Mouse (Mus musculus) hindbrain, embryonic 15.5 days (tissue): Measurements from ENCODE around the gene BC029722. TPM values are rescaled to one million over a fixed set of nuclear protein-coding genes. Genes with fewer than 3 reads are reported as not detected.

Experiments used
- ATAC-seq: fragments of 200-750 bp; cut with Nextera tagmentation; 2 replicates; pipeline ENCODE4 v1.8.0; 2017; ENCODE audit warnings: low read depth, moderate number of reproducible peaks, moderate TSS enrichment; ENCODE audit not compliant: low FRiP score
- H3K27ac ChIP-seq: fragments of 300-500 bp; sonication (generic); replicated peaks from 2 replicates; pipeline ENCODE4 v1.5.1; 2015; ENCODE audit warnings: mild to moderate bottlenecking, inconsistent platforms
- H3K27me3 ChIP-seq: fragments of 300-500 bp; sonication (generic); 2 replicates; pipeline ENCODE4 v1.6.1; 2015; ENCODE audit warnings: control low read depth, inconsistent platforms
- H3K36me3 ChIP-seq: fragments of 300-500 bp; sonication (generic); 2 replicates; pipeline ENCODE4 v1.6.1; 2015; ENCODE audit warnings: control low read depth, inconsistent platforms
- H3K4me1 ChIP-seq: fragments of 300-500 bp; sonication (generic); replicated peaks from 2 replicates; pipeline ENCODE4 v1.6.1; 2015; ENCODE audit warnings: control low read depth, inconsistent platforms
- H3K4me2 ChIP-seq: fragments of 300-500 bp; sonication (generic); 2 replicates; pipeline ENCODE4 v1.6.1; 2015; ENCODE audit warnings: moderate library complexity, mild to moderate bottlenecking, inconsistent platforms
- H3K4me3 ChIP-seq: fragments of 300-500 bp; sonication (generic); 2 replicates; pipeline ENCODE4 v1.5.1; 2015; ENCODE audit warnings: mild to moderate bottlenecking, inconsistent platforms
- H3K9ac ChIP-seq: fragments of 300-500 bp; sonication (generic); 2 replicates; pipeline ENCODE4 v1.6.1; 2015; ENCODE audit warnings: inconsistent platforms
- H3K9me3 ChIP-seq: fragments of 300-500 bp; sonication (generic); 2 replicates; pipeline ENCODE4 v1.6.1; 2016; ENCODE audit warnings: control low read depth, inconsistent platforms
- WGBS: fragments of 180-500 bp; shearing (Covaris S2); methylation state at CpG from one replicate; pipeline ENCODE4 v1.1.7; 2015; 5-methylcytosine and 5-hydroxymethylcytosine counted together
- polyA plus RNA-seq: library from polyadenylated mRNA; unstranded; fragments of >200 nt; fragmentation: Nextera tagmentation; extraction: Ambion mirVana; gene quantifications from 2 replicates; pipeline ENCODE4 v1.2.1, GENCODE M21; 2015

BC029722 gene
- polyA plus RNA-seq, 1 experiment from 2014 or later = 42.7 TPM

DNA sequence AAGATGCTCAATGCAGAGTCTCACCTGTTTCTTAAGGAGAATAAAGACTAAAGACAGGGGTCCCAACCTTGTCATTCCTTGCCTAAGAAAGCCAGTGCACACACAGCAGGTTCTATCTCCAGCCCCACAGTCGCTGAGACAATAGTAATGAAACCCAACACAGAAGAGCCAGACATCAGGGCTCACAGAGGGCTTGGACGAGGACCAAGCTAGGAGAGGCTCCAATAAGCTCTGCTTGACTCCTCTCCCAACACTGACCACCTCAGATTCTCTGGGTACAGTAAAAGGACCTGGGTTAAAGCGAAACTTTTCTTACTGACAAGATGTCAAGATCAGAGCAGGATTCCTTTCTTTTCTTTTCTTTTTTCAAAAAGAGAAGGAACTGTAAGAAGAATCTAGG lies 20.6 kb downstream of the BC029722 start:
- Histone ChIP-seq H3K9ac (no peak overlapping the region), H3K4me3 (no peak overlapping the region), H3K9me3 (no peaks in the 10 kb centered on the region), H3K27me3 (no peaks in the 10 kb centered on the region), H3K27ac (no peak overlapping the region), H3K4me1 (no peaks in the 10 kb centered on the region), H3K36me3 (peaks cover 57% of the 10 kb centered on the region), H3K4me2 (no peak overlapping the region)
- WGBS = 65% methylated on average over 3 of the region's 3 CpGs
- ATAC-seq = no peak

DNA sequence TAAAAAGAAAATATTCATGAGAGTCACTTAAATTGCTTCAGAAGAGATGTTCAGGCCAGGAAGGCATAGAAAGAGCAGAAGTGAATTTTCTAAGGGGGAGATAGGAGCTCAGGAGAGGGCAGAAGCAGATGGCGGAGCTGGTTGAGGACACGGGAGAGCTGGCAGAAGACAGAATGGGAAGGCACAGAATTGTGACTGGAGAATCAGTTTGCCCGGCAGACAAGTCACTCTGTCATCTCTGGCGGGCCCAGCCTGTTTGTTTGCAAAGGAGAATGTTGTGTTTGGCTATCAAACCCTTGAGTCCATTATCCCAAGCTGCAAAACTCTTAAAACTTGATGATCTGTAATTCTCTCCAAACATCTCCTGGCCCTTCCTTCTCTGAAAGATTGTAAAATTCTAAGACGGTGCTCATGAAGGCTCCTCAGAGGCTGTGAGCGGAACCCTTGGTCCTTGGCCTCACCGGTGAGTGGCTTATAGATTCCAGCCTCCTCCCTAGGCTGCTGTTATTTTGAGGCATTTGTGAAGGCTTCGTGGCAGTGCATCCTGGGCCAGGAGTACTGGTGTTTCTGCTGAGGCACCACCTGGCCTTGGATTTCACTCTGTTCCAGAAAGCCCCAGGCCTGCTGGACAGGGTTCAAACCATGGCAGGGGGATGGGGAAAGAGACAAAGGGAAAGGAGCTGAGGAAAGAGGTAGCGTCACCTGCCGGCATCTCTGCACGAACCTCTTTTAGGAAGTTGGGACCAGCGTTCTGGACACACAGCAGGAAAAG lies 24.4 kb downstream of the BC029722 start:
- no peak for ATAC-seq
- 0 out of 2 replicates have a peak overlapping the region, but pooled peaks have one; percentile 22 for H3K27ac ChIP-seq
- WGBS = 81% methylated on average over 12 of the region's 12 CpGs

DNA sequence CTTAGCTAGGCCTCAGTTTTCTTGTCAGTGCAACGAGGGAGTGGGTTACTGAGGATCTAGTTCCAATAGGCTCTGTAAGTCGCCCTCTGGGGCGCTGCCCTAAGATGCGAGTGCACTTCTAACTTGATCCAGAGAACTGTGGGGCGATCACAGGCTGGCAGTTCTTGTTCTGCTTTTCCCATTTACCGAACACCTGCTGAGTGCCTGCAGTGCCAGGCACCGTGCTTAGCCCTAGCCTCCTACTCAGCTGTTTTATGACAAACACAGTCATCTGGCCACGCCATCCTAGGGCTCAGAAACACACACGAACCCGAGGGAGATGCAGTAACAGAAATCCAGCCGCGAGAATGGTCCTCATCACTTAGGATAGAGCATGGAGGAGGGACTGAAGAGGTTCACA lies 26.3 kb downstream of the BC029722 start:
- H3K4me3 ChIP-seq = no peak overlapping the region
- no peaks in the 10 kb centered on the region for H3K27me3 ChIP-seq
- no peak overlapping the region for H3K4me2 ChIP-seq
- H3K9ac ChIP-seq = no peak overlapping the region
- H3K27ac ChIP-seq = no peak overlapping the region
- no peak for ATAC-seq
- H3K9me3 ChIP-seq = no peaks in the 10 kb centered on the region
- WGBS = 40% methylated on average over 12 of the region's 12 CpGs
- peaks cover 15% of the 10 kb centered on the region for H3K36me3 ChIP-seq
- no peaks in the 10 kb centered on the region for H3K4me1 ChIP-seq

More for the DNA sequence above, 24.4 kb downstream of the BC029722 start:
- Histone ChIP-seq H3K4me3 (no peak overlapping the region), H3K4me1 (no peaks in the 10 kb centered on the region), H3K27me3 (no peaks in the 10 kb centered on the region), H3K36me3 (peaks cover 29% of the 10 kb centered on the region), H3K9ac (no peak overlapping the region), H3K9me3 (no peaks in the 10 kb centered on the region), H3K4me2 (no peak overlapping the region)

DNA sequence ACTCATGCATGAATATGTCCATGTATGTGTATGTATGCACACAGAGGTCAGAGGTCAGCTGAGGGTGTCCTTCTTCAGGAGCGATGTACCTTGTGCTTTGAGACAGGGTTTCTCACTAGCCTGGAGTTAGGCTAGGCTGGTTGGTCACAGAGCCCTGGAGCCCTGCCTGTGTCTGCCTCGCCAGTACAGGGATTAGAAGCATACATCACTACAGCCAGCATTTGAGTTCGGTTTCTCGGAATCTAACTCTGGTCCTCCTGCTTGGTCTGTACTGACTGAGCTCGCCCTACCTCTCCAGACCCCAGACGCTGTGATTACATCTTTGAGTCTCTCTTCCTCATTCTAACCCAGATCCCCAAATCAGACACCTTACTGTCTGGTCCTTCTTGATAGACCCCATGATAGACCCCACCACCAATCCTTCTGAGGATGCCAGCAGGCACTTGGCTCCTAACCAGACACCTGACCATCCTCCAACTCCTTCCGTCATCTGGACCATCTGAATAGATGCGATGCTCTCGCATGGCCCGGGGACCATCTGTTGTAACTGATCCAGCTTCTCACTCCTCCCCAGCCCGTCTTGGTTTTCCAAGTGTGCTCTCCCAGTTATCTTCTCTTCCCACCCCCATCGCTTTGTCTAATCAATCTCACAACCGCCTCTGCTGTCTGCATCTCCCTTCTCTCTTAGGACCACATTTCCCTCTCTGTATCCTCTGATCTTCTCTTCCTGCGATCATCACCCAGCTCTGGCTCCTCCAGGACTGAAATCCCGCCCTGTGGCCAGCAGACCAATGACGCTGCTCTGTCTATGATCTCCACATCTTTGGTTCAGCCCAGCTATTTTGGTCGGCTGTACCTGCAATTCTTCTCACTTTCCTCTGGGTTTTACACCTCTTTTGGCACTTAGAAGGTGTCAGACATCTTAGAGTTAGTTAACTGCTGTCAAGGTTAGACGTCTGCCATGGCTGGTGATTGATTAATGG lies 31.0 kb downstream of the BC029722 start:
- Histone ChIP-seq H3K9me3 (no peaks in the 10 kb centered on the region), H3K4me3 (no peak overlapping the region), H3K4me1 (no peaks in the 10 kb centered on the region), H3K9ac (no peak overlapping the region), H3K27me3 (no peaks in the 10 kb centered on the region), H3K4me2 (no peak overlapping the region), H3K36me3 (no peaks in the 10 kb centered on the region), H3K27ac (no peak overlapping the region; the same call in 1 of the 2 replicates)
- ATAC-seq = peak; percentile 39; the same call in 1 of the 2 replicates
- WGBS = 72% methylated on average over 18 of the region's 18 CpGs

DNA sequence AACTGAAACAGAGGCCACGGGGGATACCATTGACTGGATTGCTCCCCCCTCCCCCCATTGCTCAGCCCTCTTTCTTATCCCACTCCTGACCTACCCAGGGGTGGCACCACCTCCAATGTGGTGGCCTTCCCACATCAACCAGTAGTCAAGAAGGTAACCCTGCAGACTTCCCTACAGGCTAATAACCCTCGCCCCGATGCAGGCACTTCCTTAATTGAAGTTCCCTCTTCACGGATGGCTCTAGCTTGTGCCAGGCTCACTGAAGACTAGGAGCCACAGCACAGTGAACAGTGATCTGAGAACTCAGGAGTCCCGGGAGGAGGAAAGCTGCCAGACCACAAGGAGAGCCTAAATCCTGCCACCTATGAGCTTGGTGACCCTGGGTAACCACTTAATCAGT lies 32.3 kb downstream of the BC029722 start:
- Histone ChIP-seq H3K9ac (no peak overlapping the region), H3K36me3 (no peaks in the 10 kb centered on the region), H3K4me1 (no peaks in the 10 kb centered on the region), H3K4me2 (no peak overlapping the region), H3K4me3 (no peak overlapping the region), H3K27ac (no peak overlapping the region), H3K9me3 (no peaks in the 10 kb centered on the region), H3K27me3 (no peaks in the 10 kb centered on the region)
- WGBS = 76% methylated on average over 5 of the region's 5 CpGs
- no peak for ATAC-seq

DNA sequence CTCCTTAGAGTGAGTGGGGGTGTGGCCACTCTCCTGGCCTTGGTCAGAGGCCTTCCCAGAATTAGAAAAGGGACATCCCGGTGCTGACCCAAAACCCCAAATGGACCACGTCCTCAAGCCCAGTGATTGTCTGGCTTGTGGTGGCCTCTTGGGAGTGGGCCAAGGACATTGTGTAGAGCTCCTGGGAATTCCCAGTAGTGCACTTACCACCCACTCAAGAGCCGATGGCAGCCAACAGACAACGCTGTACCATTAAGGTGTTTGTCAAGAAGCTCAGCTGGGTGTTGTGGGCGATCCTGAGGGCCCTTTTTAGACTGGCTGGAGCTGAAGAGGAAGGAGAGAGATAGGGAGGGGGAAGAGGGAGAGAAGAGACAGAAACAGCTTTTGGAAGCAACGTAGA lies 34.7 kb downstream of the BC029722 start:
- 76% methylated on average over 6 of the region's 6 CpGs for WGBS
- H3K4me2 ChIP-seq = no peak overlapping the region
- H3K27me3 ChIP-seq = no peaks in the 10 kb centered on the region
- no peaks in the 10 kb centered on the region for H3K36me3 ChIP-seq
- no peak overlapping the region for H3K27ac ChIP-seq
- ATAC-seq = no peak
- no peak overlapping the region for H3K4me3 ChIP-seq
- H3K4me1 ChIP-seq = 0 out of 2 replicates have a peak, but pooled peaks cover 5% of the 10 kb centered on the region
- no peaks in the 10 kb centered on the region for H3K9me3 ChIP-seq
- no peak overlapping the region for H3K9ac ChIP-seq

DNA sequence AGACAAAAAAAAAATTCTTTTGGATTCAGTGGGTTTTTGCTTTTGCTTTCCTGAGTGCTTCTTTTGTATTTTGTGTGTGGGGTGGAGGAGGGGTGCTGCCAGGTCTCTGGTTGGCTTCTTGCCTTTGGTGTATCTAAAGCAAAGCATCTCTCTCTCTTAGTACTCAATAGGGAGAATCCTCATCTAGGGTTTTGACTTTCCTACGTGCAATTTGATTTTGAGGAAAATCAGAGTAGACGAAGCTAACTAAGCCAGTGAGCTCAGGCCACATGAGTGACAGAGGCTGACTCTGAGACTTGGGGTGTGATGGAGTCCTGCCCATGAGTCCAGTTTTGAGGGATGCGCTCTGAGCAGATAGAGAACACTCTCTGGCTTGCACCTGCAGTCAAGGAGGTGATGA lies 39.7 kb downstream of the BC029722 start:
- WGBS = 79% methylated on average over 3 of the region's 3 CpGs

DNA sequence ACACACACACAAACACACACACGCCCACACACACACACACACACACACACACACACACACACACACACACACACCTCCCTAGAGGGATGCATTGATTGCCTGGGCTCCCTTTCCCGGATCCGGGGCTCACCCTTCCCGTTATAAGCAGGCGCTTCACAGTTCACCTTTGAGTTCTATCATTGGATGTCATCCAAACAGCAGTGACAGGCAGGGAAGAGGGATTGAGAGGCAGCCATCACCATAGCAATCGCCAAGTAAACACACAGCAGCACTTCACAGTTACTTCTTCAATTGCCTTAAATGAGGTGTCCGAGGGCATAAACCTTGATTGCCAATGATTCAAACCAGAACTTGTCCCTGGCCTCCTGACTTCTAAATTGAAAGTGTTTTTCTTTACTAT lies 40.2 kb downstream of the BC029722 start:
- no peak overlapping the region for H3K27ac ChIP-seq
- H3K9me3 ChIP-seq = no peaks in the 10 kb centered on the region
- H3K9ac ChIP-seq = no peak overlapping the region
- H3K36me3 ChIP-seq = no peaks in the 10 kb centered on the region
- H3K4me3 ChIP-seq = no peak overlapping the region
- H3K4me1 ChIP-seq = peaks cover 47% of the 10 kb centered on the region
- 43% methylated on average over 7 of the region's 7 CpGs for WGBS
- H3K27me3 ChIP-seq = no peaks in the 10 kb centered on the region
- ATAC-seq = no peak
- H3K4me2 ChIP-seq = no peak overlapping the region

More for the DNA sequence above, 39.7 kb downstream of the BC029722 start:
- H3K9me3 ChIP-seq = no peaks in the 10 kb centered on the region
- H3K27me3 ChIP-seq = no peaks in the 10 kb centered on the region
- peaks cover 45% of the 10 kb centered on the region for H3K4me1 ChIP-seq
- no peak for ATAC-seq
- no peak overlapping the region for H3K27ac ChIP-seq
- no peak overlapping the region for H3K4me2 ChIP-seq
- no peak overlapping the region for H3K4me3 ChIP-seq
- H3K9ac ChIP-seq = no peak overlapping the region
- H3K36me3 ChIP-seq = no peaks in the 10 kb centered on the region

DNA sequence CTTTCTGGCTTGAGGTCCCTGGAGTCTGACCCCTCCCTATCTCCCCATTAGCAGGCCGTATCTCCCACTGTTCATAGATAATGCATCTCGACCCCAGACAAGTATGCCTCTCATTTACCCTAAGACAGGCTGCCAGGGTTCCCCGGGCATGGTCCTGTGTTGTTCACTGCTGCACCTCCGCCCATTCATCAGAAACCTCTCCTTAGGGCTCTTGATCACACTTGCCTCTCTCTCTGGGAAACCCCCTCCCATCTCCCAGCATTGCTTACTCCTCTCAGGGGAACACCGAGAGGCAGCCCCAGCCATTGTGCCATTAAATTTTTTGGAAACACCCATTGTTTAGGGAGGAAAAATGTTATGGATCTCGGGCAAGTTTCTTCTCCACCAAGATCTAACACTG lies 41.2 kb downstream of the BC029722 start:
- H3K27me3 ChIP-seq = no peaks in the 10 kb centered on the region
- H3K36me3 ChIP-seq = no peaks in the 10 kb centered on the region
- H3K4me3 ChIP-seq = no peak overlapping the region
- WGBS = 42% methylated on average over 6 of the region's 6 CpGs
- no peak overlapping the region for H3K27ac ChIP-seq
- no peak; the same call in 1 of the 2 replicates for ATAC-seq
- H3K9me3 ChIP-seq = no peaks in the 10 kb centered on the region
- peaks cover 47% of the 10 kb centered on the region for H3K4me1 ChIP-seq
- H3K9ac ChIP-seq = no peak overlapping the region
- peak overlapping the region; percentile 64 for H3K4me2 ChIP-seq

DNA sequence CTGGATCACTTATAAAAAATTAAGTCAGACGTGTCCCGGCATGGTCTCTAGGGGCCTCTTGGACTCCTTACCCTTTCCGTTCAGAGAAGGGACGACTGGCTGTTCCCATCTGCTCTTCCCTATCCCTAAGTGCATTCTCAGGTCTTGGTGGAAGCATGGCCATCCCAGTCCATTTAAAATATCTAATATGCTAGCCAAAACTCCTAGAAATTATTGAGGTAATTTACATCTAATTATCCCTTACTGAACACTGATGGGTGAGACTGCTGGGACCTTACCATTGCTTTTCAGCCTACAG lies 41.6 kb downstream of the BC029722 start:
- WGBS = 40% methylated on average over 4 of the region's 4 CpGs
- no peak overlapping the region for H3K4me3 ChIP-seq

DNA sequence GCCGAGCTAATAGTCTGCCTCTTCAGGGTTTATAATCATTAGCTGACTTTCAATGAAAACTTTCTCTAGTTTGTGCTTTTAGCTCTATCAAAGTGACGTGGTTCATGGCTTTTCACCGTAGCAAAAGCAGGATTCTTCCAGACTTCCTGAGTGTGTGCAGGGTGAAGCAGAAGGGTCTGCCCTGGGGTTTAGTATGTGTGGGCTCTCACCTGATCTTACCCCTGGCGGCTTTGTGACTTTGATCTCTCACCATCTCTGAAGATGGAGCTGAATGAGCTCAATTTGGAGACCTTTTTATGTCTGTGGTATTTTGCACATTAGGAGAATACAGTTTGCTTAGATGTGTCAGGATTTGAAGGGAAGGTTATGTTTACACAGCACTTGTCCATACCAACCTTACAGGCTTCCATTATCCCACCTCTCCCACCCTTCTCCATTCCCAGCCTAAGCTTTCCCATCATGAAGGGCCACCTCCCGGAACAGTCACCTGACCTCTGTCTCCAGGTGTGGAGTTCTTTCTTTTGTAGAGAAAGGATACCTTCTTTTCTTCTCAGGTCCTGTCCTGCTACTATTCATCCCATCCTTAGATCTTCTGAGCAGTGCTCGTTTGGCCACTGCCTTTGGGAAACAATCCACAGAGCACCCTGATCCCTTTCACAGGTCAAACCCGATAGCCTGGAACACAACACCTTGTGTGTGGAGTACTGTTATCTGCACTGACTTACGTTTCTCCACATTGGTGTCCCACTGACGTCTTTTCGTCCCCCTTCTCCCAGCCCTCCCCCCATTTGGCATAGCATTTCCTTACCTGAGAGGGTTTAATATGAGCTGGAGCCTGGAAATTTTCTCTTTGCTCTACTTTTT lies 42.2 kb downstream of the BC029722 start:
- WGBS = 67% methylated on average over 10 of the region's 10 CpGs
- Histone ChIP-seq H3K27me3 (no peaks in the 10 kb centered on the region), H3K36me3 (no peaks in the 10 kb centered on the region), H3K9me3 (no peaks in the 10 kb centered on the region), H3K4me2 (peak overlapping the region; percentile 64), H3K4me1 (peaks cover 47% of the 10 kb centered on the region), H3K4me3 (peak overlapping the region; percentile 79), H3K27ac (0 out of 2 replicates have a peak overlapping the region, but pooled peaks have one; percentile 7), H3K9ac (peak overlapping the region; percentile 89; the same call in 1 of the 2 replicates)
- ATAC-seq = no peak

More for the DNA sequence above, 41.6 kb downstream of the BC029722 start:
- ATAC-seq = no peak
- Histone ChIP-seq H3K9me3 (no peaks in the 10 kb centered on the region), H3K27me3 (no peaks in the 10 kb centered on the region), H3K4me2 (peak overlapping the region; percentile 64), H3K27ac (no peak overlapping the region), H3K36me3 (no peaks in the 10 kb centered on the region), H3K9ac (no peak overlapping the region), H3K4me1 (peaks cover 47% of the 10 kb centered on the region)
